9 mouse cellular contexts compared by ENCODE assay signal in the genomic region with DNA sequence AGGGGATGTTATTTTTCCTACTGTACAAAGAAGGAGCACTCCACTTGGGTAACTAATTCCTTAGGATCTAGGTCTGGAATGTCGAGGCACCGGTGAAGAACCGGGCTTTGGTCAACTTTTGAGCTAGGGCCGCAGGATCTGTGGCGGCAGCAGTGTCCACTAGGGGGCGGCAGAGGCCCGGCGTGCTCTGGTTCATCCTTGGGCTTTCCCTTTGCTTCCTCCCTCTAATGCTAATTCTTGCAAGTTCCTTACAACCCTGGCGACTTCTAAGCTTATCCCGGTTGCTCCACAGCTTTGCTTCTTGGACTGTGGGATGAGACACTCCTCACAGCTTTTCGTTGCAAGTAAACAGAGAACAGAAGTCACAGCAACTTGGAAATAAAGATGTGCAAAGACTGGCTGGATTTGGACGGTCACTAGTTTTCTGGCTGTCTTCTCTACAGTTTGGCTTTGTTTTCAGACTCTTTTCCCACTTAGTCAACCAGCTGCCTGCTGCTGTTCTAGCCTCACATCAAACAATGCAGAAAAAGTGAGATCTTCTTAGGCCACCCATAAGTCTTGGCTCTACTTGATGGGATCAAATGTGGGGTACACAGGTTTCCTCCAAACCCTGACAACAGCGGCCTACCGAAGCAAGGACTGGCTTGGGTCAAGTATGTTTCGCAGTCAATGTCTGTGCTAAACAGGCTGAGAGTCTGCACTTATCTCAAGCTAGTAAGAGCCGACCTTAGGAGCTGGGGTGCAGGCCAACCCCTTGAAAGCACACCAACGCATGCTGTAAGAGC. TPM values are rescaled to one million over a fixed set of nuclear protein-coding genes. Genes with fewer than 3 reads are reported as not detected.
DNase-seq lines count a peak whose midpoint lies in the region; ATAC-seq lines count a peak whose summit lies in the region.
"Had no signal": no experiment of that assay in that cellular context is flagged by ENCODE, and none has a peak within 500 bp of the region (broad histone marks: within the 10 kb centered on the region; RNA-seq: fewer than 3 reads in every experiment).

No protein-coding gene starts in this region.

- peak; percentile 67 for ATAC-seq in forebrain, embryonic 15.5 days (replicated peaks)
- peak; percentile 69 to 71; a peak in 3 of 4 replicates for ATAC-seq in hematopoietic stem cell, adult 5-6 weeks (replicated peaks in 1 of 2; ENCODE audit: insufficient read depth in 1 of 2, low FRiP score in 2 of 2, low TSS enrichment in 1 of 2, low read depth in 1 of 2, poor library complexity in 2 of 2, severe bottlenecking in 2 of 2)
- peak; percentile 66 for ATAC-seq in lung, embryonic 16.5 days (ENCODE audit: low read depth)

- H3K4me3 ChIP-seq in forebrain, embryonic 15.5 days: no peak overlapping the region
- H3K4me3 ChIP-seq in lung, embryonic 16.5 days (ENCODE audit: low read length): no peak overlapping the region
- H3K4me3 ChIP-seq: limb, embryonic 12.5 days had no signal

- no peak overlapping the region for H3K4me2 ChIP-seq in forebrain, embryonic 15.5 days (replicated peaks)
- no peak overlapping the region for H3K4me2 ChIP-seq in lung, embryonic 16.5 days (ENCODE audit: low read depth, low read length)
- H3K4me2 ChIP-seq: limb, embryonic 12.5 days had no signal

- peak; percentile 69 for DNase-seq in Muller cell, postnatal 12 days (ENCODE audit: inconsistent ontology term)
- DNase-seq in cerebellum, adult 11-12 months: peak; percentile 14
- peak; percentile 50 to 84 for DNase-seq in layer of hippocampus, adult 18-20 months (ENCODE audit: low spot score in 2 of 2)
- peak; percentile 81 for DNase-seq in ovary, postnatal 36 days (ENCODE audit: low spot score)
- DNase-seq in thymus, postnatal 4 days: peak; percentile 79

- no peaks in the 10 kb centered on the region for H3K36me3 ChIP-seq in forebrain, embryonic 15.5 days
- no peaks in the 10 kb centered on the region for H3K36me3 ChIP-seq in lung, embryonic 16.5 days (ENCODE audit: control insufficient read depth, insufficient read depth, low read length)
- H3K36me3 ChIP-seq: limb, embryonic 12.5 days had no signal

- no peak overlapping the region for H3K9ac ChIP-seq in forebrain, embryonic 15.5 days (replicated peaks)
- H3K9ac ChIP-seq in lung, embryonic 16.5 days (ENCODE audit: low read length): no peak overlapping the region
- H3K9ac ChIP-seq: limb, embryonic 12.5 days had no signal

- no peak overlapping the region for H3K27ac ChIP-seq in forebrain, embryonic 15.5 days (replicated peaks)
- H3K27ac ChIP-seq in lung, embryonic 16.5 days (ENCODE audit: low read length): no peak overlapping the region
- H3K27ac ChIP-seq: limb, embryonic 12.5 days had no signal

- H3K9me3 ChIP-seq in forebrain, embryonic 15.5 days: no peaks in the 10 kb centered on the region
- no peaks in the 10 kb centered on the region for H3K9me3 ChIP-seq in lung, embryonic 16.5 days (ENCODE audit: control insufficient read depth, low read length)
- H3K9me3 ChIP-seq: limb, embryonic 12.5 days had no signal

- WGBS in forebrain, embryonic 15.5 days: 37% methylated on average over 17 of the region's 17 CpGs
- 31% methylated on average over 17 of the region's 17 CpGs for WGBS in lung, embryonic 16.5 days

- H3K27me3 ChIP-seq in forebrain, embryonic 15.5 days: no peaks in the 10 kb centered on the region
- H3K27me3 ChIP-seq in lung, embryonic 16.5 days (ENCODE audit: control insufficient read depth, insufficient read depth, low read depth, low read length): no peaks in the 10 kb centered on the region

- 0 out of 2 replicates have a peak, but pooled peaks cover 2% of the 10 kb centered on the region for H3K4me1 ChIP-seq in forebrain, embryonic 15.5 days
- H3K4me1 ChIP-seq in lung, embryonic 16.5 days (replicated peaks; ENCODE audit: control insufficient read depth, insufficient read depth, low read length): no peaks in the 10 kb centered on the region
- H3K4me1 ChIP-seq: limb, embryonic 12.5 days had no signal

RNA-seq across cellular contexts. Expression of a gene that starts 51.2 kb away (rescaled TPM):
- polyA plus RNA-seq in forebrain, embryonic 15.5 days (2015; fragmentation: Nextera tagmentation; extraction: Ambion mirVana): 0.36 and 1.4 TPM in 2 replicates
- total RNA-seq in hematopoietic stem cell, adult 5-6 weeks (2017): 0.19 TPM in 1 of 2 replicates, not detected in the other
- total RNA-seq in layer of hippocampus, adult 18-20 months (2021): under 1 TPM; 0.72 to 0.79 TPM
- polyA plus RNA-seq in lung, embryonic 16.5 days (2015; fragmentation: Nextera tagmentation; extraction: Ambion mirVana): 0.05 and 0.06 TPM in 2 replicates

Comparison
In these comparisons a context has a peak if more than half of its experiments do, and no peak if none do; other contexts are left out.
1. DNase-seq: peak in every context shown above with its lines; median percentile 81 in ovary, postnatal 36 days; 79 in thymus, postnatal 4 days; 69 in Muller cell, postnatal 12 days; 67 in layer of hippocampus, adult 18-20 months; 14 in cerebellum, adult 11-12 months.